Mouse (Mus musculus): ENCODE measurements around the gene Flad1.

DNA sequence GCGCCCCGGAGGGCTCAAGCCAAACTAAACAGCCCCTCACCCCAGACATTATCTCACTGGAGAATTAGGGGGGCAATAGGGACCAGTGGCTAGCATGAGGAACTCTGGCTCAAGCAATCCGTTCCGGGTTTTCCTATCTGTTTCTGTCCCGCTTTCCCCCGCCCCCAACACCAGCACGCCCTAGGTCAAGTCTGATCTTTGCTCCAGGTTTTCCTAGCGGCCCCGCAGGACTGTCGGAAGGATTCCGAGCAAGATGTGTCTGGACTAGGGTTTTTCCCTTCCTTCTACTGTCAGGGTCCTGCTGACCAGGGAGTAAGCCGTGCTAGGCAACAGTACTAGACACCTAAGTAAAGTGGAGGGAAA is 16.8 kb downstream of the Flad1 start:
- TF ChIP-seq CTCF (IDR thresholded peaks at IDR 0.05; ENCODE audit: low read depth) (no peak), EP300 (IDR thresholded peaks at IDR 0.05; ENCODE audit: low read depth) (no peak)

All from heart, postnatal 0 days (tissue).